Mouse (Mus musculus) lung, adult 2 months (tissue): ENCODE data around the gene Epb41.

Experiments
- CTCF ChIP-seq: fragments of 200-500 bp; IDR thresholded peaks from 2 replicates; pipeline ENCODE4 v1.5.1; 2011; ENCODE audit warnings: mild to moderate bottlenecking, low read length, control low read depth; ENCODE audit not compliant: insufficient read depth
- POLR2A ChIP-seq: fragments of 200-500 bp; IDR thresholded peaks from 2 replicates; pipeline ENCODE4 v1.6.1; 2011; ENCODE audit warnings: low read depth, mild to moderate bottlenecking, control low read depth, low read length, borderline replicate concordance; ENCODE audit errors: extremely low read depth

DNA sequence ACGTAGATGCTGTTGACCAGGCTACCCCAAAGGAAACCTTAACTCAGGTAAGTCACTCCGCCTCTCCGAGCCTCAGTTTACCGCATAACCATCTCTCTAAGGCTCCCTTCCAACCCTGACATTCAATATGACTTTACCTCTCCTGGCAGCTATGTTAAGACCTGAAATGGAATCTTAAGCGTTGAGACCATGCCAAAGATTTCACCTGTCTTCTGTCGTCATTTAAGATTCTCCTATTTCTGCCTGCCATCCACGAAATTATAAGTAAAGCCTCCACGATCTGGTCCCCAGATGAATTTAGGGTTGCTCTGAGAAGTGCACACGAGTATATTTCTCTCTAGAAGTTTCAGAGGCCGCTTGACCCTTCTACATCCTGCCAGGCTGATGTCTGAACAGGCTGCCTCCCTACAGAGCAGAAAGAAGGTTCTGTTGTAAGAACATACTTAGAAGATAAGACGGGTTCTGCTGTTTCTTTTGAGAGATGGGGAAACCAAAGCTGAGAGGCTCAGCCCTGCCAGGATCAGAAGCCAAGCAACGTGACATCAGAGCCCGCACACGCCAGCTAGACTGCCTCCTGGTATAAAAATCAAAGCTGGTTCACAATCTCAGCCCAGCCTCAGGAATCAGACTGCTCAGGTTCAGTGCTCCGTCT, 25.4 kb downstream of the Epb41 start:
- no peak for TF ChIP-seq CTCF
- no peak for TF ChIP-seq POLR2A
